Mouse (Mus musculus): Measurements from ENCODE around the gene Atf6b. TPM values are rescaled to one million over a fixed set of nuclear protein-coding genes. Genes with fewer than 3 reads are reported as not detected.

The Atf6b gene
- total and polyA plus RNA-seq, 3 experiments, result 45.3 to 101 TPM; not detected in 1

DNA sequence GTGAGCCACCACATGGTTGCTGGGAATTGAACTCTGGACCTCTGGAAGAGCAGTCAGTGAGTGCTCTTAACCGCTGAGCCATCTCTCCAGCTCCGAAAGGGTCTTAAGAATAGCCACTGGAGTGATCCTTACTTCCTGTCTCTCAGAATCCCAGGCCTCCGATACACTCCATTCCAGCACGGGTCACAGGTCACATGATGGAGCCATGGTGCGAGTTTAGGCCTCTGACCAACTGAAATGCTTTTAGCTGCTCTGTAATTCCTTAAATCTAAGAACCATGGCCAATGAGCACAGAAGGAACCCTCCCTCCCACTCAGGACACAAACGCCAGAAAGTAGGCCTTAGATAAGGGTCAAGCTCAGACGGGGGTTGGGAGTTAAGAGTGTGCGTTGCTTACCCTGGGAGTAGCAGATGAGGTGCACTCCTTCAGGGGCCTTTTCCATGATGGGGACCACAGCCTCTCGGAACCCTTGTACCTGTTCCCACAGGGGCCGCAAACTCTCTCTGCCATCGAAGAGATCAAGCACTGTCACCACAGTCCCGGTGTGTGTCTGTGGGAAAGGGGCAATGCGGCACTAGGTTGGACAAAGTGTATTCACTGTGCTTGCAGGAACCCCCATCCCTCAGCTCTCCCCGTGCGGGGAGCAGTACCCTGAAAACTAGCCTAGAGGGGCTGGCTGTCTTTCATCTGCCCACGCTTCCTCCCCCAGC is 20.7 kb upstream of the Atf6b start:
- H3K9ac ChIP-seq (ENCODE audit: control insufficient read depth, low read depth, low read length, poor library complexity, severe bottlenecking), result peak overlapping the region; percentile 86
- peaks cover 16% of the 10 kb centered on the region for H3K79me2 ChIP-seq (ENCODE audit: control insufficient read depth, insufficient read depth, low read length, poor library complexity)
- DNase-seq (ENCODE audit: low read depth, low spot score), result no peak
- TF ChIP-seq HCFC1 (IDR thresholded peaks at IDR 0.05; ENCODE audit: low read depth, low read length) (no peak), MAZ (IDR thresholded peaks at IDR 0.05; ENCODE audit: low read depth, low read length) (no peak), E2F4 (IDR thresholded peaks at IDR 0.05; ENCODE audit: borderline replicate concordance, low read depth, low read length) (no peak), NRF1 (IDR thresholded peaks at IDR 0.05; ENCODE audit: insufficient read depth, low read depth, low read length, poor library complexity, severe bottlenecking) (no peak), GATA1 (IDR thresholded peaks at IDR 0.05; ENCODE audit: low read depth, low read length) (no peak), MEF2A (IDR thresholded peaks at IDR 0.05; ENCODE audit: extremely low read depth, insufficient replicate concordance, low read depth, low read length, poor library complexity, severe bottlenecking) (no peak)
- H3K36me3 ChIP-seq (ENCODE audit: control insufficient read depth in 1 of 2, insufficient read depth in 2 of 2, low read length in 2 of 2), result peaks cover 0 to 16% of the 10 kb centered on the region in 2 experiments; a peak in 3 of 4 replicates
- no peaks in the 10 kb centered on the region; a peak in 1 of 4 replicates for H3K27me3 ChIP-seq (ENCODE audit: control insufficient read depth in 1 of 2, insufficient read depth in 2 of 2, low read length in 2 of 2)
- no peaks in the 10 kb centered on the region for H3K9me3 ChIP-seq (replicated peaks; ENCODE audit: insufficient read depth, low read length)
- peak overlapping the region; percentile 91 to 92 for H3K4me3 ChIP-seq (ENCODE audit: control insufficient read depth in 1 of 2, insufficient read depth in 1 of 2, low read depth in 2 of 2, low read length in 2 of 2)
- H3K27ac ChIP-seq (ENCODE audit: control insufficient read depth, low read depth, low read length), result peak overlapping the region; percentile 84
- peaks cover 2 to 33% of the 10 kb centered on the region in 2 experiments; a peak in 3 of 4 replicates for H3K4me1 ChIP-seq (ENCODE audit: control insufficient read depth in 1 of 2, insufficient read depth in 2 of 2, low read length in 2 of 2)

DNA sequence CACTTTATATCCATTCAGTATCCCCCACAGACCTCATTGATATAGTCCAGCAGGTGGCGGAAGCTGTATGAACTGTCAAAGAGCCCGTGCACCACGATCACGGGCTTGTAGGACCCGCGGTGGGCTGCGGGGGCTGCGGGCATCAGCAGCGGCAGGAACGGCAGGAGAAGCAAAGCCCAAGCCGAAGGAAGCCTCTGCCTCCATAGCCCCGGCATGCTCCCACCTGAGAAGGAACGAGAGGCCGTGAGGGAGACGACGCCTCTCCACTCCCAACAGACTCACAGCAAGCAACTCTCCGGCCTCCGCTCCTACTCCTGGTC is 20.2 kb upstream of the Atf6b start:
- TF ChIP-seq MAX (IDR thresholded peaks at IDR 0.05; ENCODE audit: low read length) (peak; percentile 7; the same call in 1 of the 2 replicates), RAD21 (IDR thresholded peaks at IDR 0.05; ENCODE audit: low read depth, low read length) (peak; percentile 17), NELFE (IDR thresholded peaks at IDR 0.05; ENCODE audit: low read depth, low read length) (no peak), EP300 (IDR thresholded peaks at IDR 0.05; ENCODE audit: low read depth in 1 of 2, low read length in 2 of 2) (no peak), CTCF (IDR thresholded peaks at IDR 0.05 in 2 of 3, conservative IDR thresholded peaks at IDR 0.05 in 1 of 3; ENCODE audit: control insufficient read depth in 1 of 3, insufficient read depth in 1 of 3, low read depth in 2 of 3, low read length in 3 of 3, poor library complexity in 1 of 3, severe bottlenecking in 1 of 3) (peak in 2 of 3 experiments; percentile 34 to 46; a peak in 4 of 6 replicates), UBTF (IDR thresholded peaks at IDR 0.05; ENCODE audit: borderline replicate concordance, insufficient read depth, low read depth, low read length) (no peak), E2F4 (IDR thresholded peaks at IDR 0.05; ENCODE audit: borderline replicate concordance, low read depth, low read length) (no peak), SMC3 (IDR thresholded peaks at IDR 0.05; ENCODE audit: low read depth, low read length) (peak; percentile 55), MAZ (IDR thresholded peaks at IDR 0.05; ENCODE audit: low read depth, low read length) (no peak)

More for the DNA sequence above, 20.2 kb upstream of the Atf6b start:
- DNase-seq (ENCODE audit: low read depth, low spot score), result peak; percentile 70
- Histone ChIP-seq H3K4me3 (ENCODE audit: control insufficient read depth in 1 of 2, insufficient read depth in 1 of 2, low read depth in 2 of 2, low read length in 2 of 2) (peak overlapping the region; percentile 91 to 92), H3K9me3 (replicated peaks; ENCODE audit: insufficient read depth, low read length) (no peaks in the 10 kb centered on the region), H3K4me1 (ENCODE audit: control insufficient read depth in 1 of 2, insufficient read depth in 2 of 2, low read length in 2 of 2) (peaks cover 2 to 38% of the 10 kb centered on the region in 2 experiments; a peak in 3 of 4 replicates), H3K27ac (ENCODE audit: control insufficient read depth, low read depth, low read length) (peak overlapping the region; percentile 84), H3K9ac (ENCODE audit: control insufficient read depth, low read depth, low read length, poor library complexity, severe bottlenecking) (peak overlapping the region; percentile 86), H3K36me3 (ENCODE audit: control insufficient read depth in 1 of 2, insufficient read depth in 2 of 2, low read length in 2 of 2) (peaks cover 0 to 21% of the 10 kb centered on the region in 2 experiments; a peak in 3 of 4 replicates), H3K27me3 (ENCODE audit: control insufficient read depth in 1 of 2, insufficient read depth in 2 of 2, low read length in 2 of 2) (no peaks in the 10 kb centered on the region; a peak in 1 of 4 replicates), H3K79me2 (ENCODE audit: control insufficient read depth, insufficient read depth, low read length, poor library complexity) (peaks cover 16% of the 10 kb centered on the region)

Measured in MEL (cell line).